Mouse (Mus musculus) heart, embryonic 16.5 days (tissue): ENCODE data around the gene Ncoa1. TPM values are rescaled to one million over a fixed set of nuclear protein-coding genes. Genes with fewer than 3 reads are reported as not detected.

Experiments
- ATAC-seq: fragments of 200-750 bp; cut with Nextera tagmentation; replicated peaks from 2 replicates; pipeline ENCODE4 v1.8.0; 2017; ENCODE audit warnings: moderate number of reproducible peaks; ENCODE audit not compliant: insufficient read depth, low FRiP score; ENCODE audit errors: extremely low read depth
- H3K27ac ChIP-seq: fragments of 300-500 bp; sonication (generic); 2 replicates; pipeline ENCODE4 v1.5.1; 2014; ENCODE audit warnings: mild to moderate bottlenecking, low read length, control low read depth, moderate library complexity
- H3K27me3 ChIP-seq: fragments of 300-500 bp; sonication (generic); 2 replicates; pipeline ENCODE4 v1.6.1; 2014; ENCODE audit warnings: low read length, mixed read lengths; ENCODE audit not compliant: control insufficient read depth, insufficient read depth
- H3K36me3 ChIP-seq: fragments of 300-500 bp; sonication (generic); 2 replicates; pipeline ENCODE4 v1.6.1; 2014; ENCODE audit not compliant: control insufficient read depth, insufficient read depth
- H3K4me1 ChIP-seq: fragments of 300-500 bp; sonication (generic); 2 replicates; pipeline ENCODE4 v1.6.1; 2014; ENCODE audit warnings: low read length, mixed read lengths; ENCODE audit not compliant: control insufficient read depth, insufficient read depth
- H3K4me2 ChIP-seq: fragments of 300-500 bp; sonication (generic); 2 replicates; pipeline ENCODE4 v1.6.1; 2014; ENCODE audit warnings: low read depth, mild to moderate bottlenecking, control low read depth, low read length
- H3K4me3 ChIP-seq: fragments of 300-500 bp; sonication (generic); 2 replicates; pipeline ENCODE4 v1.5.1; 2014; ENCODE audit warnings: mild to moderate bottlenecking, control low read depth, low read length
- H3K9ac ChIP-seq: fragments of 300-500 bp; sonication (generic); 2 replicates; pipeline ENCODE4 v1.6.1; 2014; ENCODE audit warnings: low read length, control low read depth
- H3K9me3 ChIP-seq: fragments of 300-500 bp; sonication (generic); replicated peaks from 2 replicates; pipeline ENCODE4 v1.6.1; 2016; ENCODE audit warnings: low read length; ENCODE audit not compliant: control insufficient read depth
- WGBS: fragments of 180-500 bp; shearing (Covaris S2); extraction: QIAGEN DNeasy Blood & Tissue Kit; methylation state at CpG from one replicate; pipeline ENCODE4 v1.1.7; 2014; 5-methylcytosine and 5-hydroxymethylcytosine counted together
- polyA plus RNA-seq: library from polyadenylated mRNA; unstranded; fragments of >200 nt; fragmentation: Nextera tagmentation; extraction: Ambion mirVana; gene quantifications from 2 replicates; pipeline ENCODE4 v1.2.1, GENCODE M21; 2015

Gene Ncoa1
- polyA plus RNA-seq, 1 experiment from 2014 or later, result 6.0 TPM

GRCm38 (mm10) chr12:4208405-4209133 lies 268.4 kb downstream of the Ncoa1 start:
- Histone ChIP-seq H3K4me1 (no peaks in the 10 kb centered on the region), H3K9ac (no peak overlapping the region), H3K36me3 (peaks cover 13% of the 10 kb centered on the region), H3K27me3 (no peaks in the 10 kb centered on the region), H3K4me2 (no peak overlapping the region), H3K4me3 (no peak overlapping the region), H3K27ac (no peak overlapping the region), H3K9me3 (no peaks in the 10 kb centered on the region)
- 75% methylated on average over 15 of the region's 15 CpGs for WGBS
- ATAC-seq, result 0 out of 2 replicates have a peak, but pooled peaks have one; percentile 23

GRCm38 (mm10) chr12:4206106-4206505 lies 270.9 kb downstream of the Ncoa1 start:
- Histone ChIP-seq H3K4me1 (no peaks in the 10 kb centered on the region), H3K4me2 (no peak overlapping the region), H3K9ac (no peak overlapping the region), H3K27me3 (no peaks in the 10 kb centered on the region), H3K27ac (no peak overlapping the region), H3K4me3 (no peak overlapping the region), H3K36me3 (peaks cover 8% of the 10 kb centered on the region; the same call in 1 of the 2 replicates), H3K9me3 (no peaks in the 10 kb centered on the region)
- no peak for ATAC-seq
- 96% methylated on average over 11 of the region's 11 CpGs for WGBS

- H3K4me1 ChIP-seq, result no peaks in the 10 kb centered on the region
- 83% methylated on average over 4 of the region's 4 CpGs for WGBS
These were observed 274.8 kb downstream of the Ncoa1 start for GRCm38 (mm10) chr12:4202206-4202605.

GRCm38 (mm10) chr12:4201454-4202200 lies 275.4 kb downstream of the Ncoa1 start:
- Histone ChIP-seq H3K4me3 (no peak overlapping the region), H3K4me1 (no peaks in the 10 kb centered on the region), H3K4me2 (no peak overlapping the region), H3K36me3 (no peaks in the 10 kb centered on the region), H3K9me3 (no peaks in the 10 kb centered on the region), H3K27me3 (no peaks in the 10 kb centered on the region), H3K27ac (no peak overlapping the region), H3K9ac (no peak overlapping the region)
- WGBS, result 85% methylated on average over 13 of the region's 13 CpGs
- ATAC-seq, result no peak; the same call in 1 of the 2 replicates

More at GRCm38 (mm10) chr12:4202206-4202605, 274.8 kb downstream of the Ncoa1 start:
- Histone ChIP-seq H3K9ac (no peak overlapping the region), H3K36me3 (no peaks in the 10 kb centered on the region; the same call in 1 of the 2 replicates), H3K27me3 (no peaks in the 10 kb centered on the region), H3K9me3 (no peaks in the 10 kb centered on the region), H3K27ac (no peak overlapping the region), H3K4me3 (no peak overlapping the region), H3K4me2 (no peak overlapping the region)
- ATAC-seq, result no peak

GRCm38 (mm10) chr12:4199271-4199670 lies 277.7 kb downstream of the Ncoa1 start:
- H3K9me3 ChIP-seq, result no peaks in the 10 kb centered on the region
- no peak overlapping the region for H3K27ac ChIP-seq
- no peak for ATAC-seq
- no peak overlapping the region for H3K4me2 ChIP-seq
- H3K4me1 ChIP-seq, result no peaks in the 10 kb centered on the region
- H3K4me3 ChIP-seq, result no peak overlapping the region
- WGBS, result 93% methylated on average over 11 of the region's 11 CpGs
- H3K9ac ChIP-seq, result no peak overlapping the region
- H3K36me3 ChIP-seq, result no peaks in the 10 kb centered on the region
- no peaks in the 10 kb centered on the region for H3K27me3 ChIP-seq

GRCm38 (mm10) chr12:4198702-4199101 lies 278.3 kb downstream of the Ncoa1 start:
- Histone ChIP-seq H3K27ac (no peak overlapping the region), H3K27me3 (no peaks in the 10 kb centered on the region), H3K9ac (no peak overlapping the region), H3K4me3 (no peak overlapping the region), H3K36me3 (no peaks in the 10 kb centered on the region), H3K4me1 (peaks cover under 1% of the 10 kb centered on the region; the same call in 1 of the 2 replicates), H3K4me2 (no peak overlapping the region), H3K9me3 (no peaks in the 10 kb centered on the region)
- no peak for ATAC-seq
- WGBS, result 74% methylated on average over 4 of the region's 4 CpGs

Other genes starting within 250 kb of the Ncoa1 start
- 5.9 and 6.5 TPM in 2 replicates for gene Ptrhd1, start 243.2 kb downstream of the Ncoa1 start, polyA plus RNA-seq
- 7.9 and 9.8 TPM in 2 replicates for gene Cenpo, start 242.9 kb downstream of the Ncoa1 start, polyA plus RNA-seq
- 32.1 and 33.2 TPM in 2 replicates for gene Itsn2, start 115.5 kb upstream of the Ncoa1 start, polyA plus RNA-seq
- not detected in 2 replicates for gene Gm3625, start 115.7 kb upstream of the Ncoa1 start, polyA plus RNA-seq